Comparison of ENCODE assay signal across 8 mouse cellular contexts in the genomic region with DNA sequence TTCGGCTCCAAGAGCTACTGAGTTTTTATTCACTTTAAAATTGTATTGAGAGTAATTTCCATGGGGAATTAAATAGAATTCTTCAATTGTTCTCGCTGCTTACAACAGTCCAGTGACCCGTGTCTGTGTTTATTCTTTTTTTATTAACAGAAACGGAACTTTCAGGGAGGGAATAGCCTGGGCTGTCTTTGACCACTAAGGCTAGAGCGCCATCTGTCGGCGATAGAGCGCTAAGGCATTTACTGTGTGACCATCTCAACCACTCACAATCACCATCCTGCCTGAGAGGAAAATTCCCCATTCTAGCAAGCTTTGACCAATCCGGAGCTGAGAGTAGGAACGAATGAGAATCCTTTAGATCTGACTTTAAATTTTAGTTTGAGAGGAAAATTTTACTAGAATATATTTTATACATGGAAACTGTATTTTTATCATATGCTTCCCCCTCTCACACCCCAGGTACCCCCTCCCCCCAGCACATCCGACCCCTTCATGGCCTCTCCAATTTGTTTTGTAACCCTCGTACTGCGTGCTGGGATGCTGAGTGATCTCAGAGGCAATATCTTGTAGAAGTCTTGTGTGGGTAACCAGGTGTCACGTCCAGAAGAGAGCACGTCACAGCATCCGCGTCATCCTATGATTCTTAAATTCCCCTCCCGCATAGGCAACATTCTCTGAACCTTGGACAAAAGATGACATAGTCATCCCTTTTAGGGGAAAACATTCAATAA.
DNase-seq lines count a peak whose midpoint lies in the region; ATAC-seq and TF ChIP-seq lines count a peak whose summit lies in the region.

No protein-coding gene starts in this region.

- H3K36me3 ChIP-seq in C2C12 (ENCODE audit: control insufficient read depth, insufficient read depth), result no peaks in the 10 kb centered on the region
- no peaks in the 10 kb centered on the region for H3K36me3 ChIP-seq in embryonic facial prominence, embryonic 10.5 days (replicated peaks)
- H3K36me3 ChIP-seq in heart, embryonic 12.5 days, result no peaks in the 10 kb centered on the region
- no peaks in the 10 kb centered on the region for H3K36me3 ChIP-seq in kidney, postnatal 0 days (ENCODE audit: insufficient read depth, low read length)
- no peaks in the 10 kb centered on the region for H3K36me3 ChIP-seq in liver, embryonic 11.5 days (ENCODE audit: control insufficient read depth, insufficient read depth, low read length)

- no peaks in the 10 kb centered on the region for H3K27me3 ChIP-seq in C2C12 (ENCODE audit: control insufficient read depth, insufficient read depth, insufficient read length)
- no peaks in the 10 kb centered on the region for H3K27me3 ChIP-seq in embryonic facial prominence, embryonic 10.5 days (replicated peaks; ENCODE audit: low read depth, poor library complexity, severe bottlenecking)
- no peaks in the 10 kb centered on the region for H3K27me3 ChIP-seq in heart, embryonic 12.5 days (replicated peaks)
- no peaks in the 10 kb centered on the region for H3K27me3 ChIP-seq in kidney, postnatal 0 days (ENCODE audit: insufficient read depth, low read length)
- H3K27me3 ChIP-seq in liver, embryonic 11.5 days (replicated peaks; ENCODE audit: control insufficient read depth, insufficient read depth, low read length), result no peaks in the 10 kb centered on the region

- H3K9ac ChIP-seq in heart, embryonic 12.5 days, result no peak overlapping the region
- no peak overlapping the region for H3K9ac ChIP-seq in kidney, postnatal 0 days (ENCODE audit: low read depth, low read length)
- H3K9ac ChIP-seq in liver, embryonic 11.5 days (ENCODE audit: low read depth, low read length), result no peak overlapping the region

- no peak overlapping the region for H3K27ac ChIP-seq in embryonic facial prominence, embryonic 10.5 days (replicated peaks)
- H3K27ac ChIP-seq in heart, embryonic 12.5 days (ENCODE audit: poor library complexity, severe bottlenecking), result no peak overlapping the region
- no peak overlapping the region for H3K27ac ChIP-seq in kidney, postnatal 0 days
- no peak overlapping the region for H3K27ac ChIP-seq in liver, embryonic 11.5 days (ENCODE audit: low read depth, low read length)

- H3K9me3 ChIP-seq in embryonic facial prominence, embryonic 10.5 days, result no peaks in the 10 kb centered on the region
- H3K9me3 ChIP-seq in heart, embryonic 12.5 days (replicated peaks), result no peaks in the 10 kb centered on the region
- H3K9me3 ChIP-seq in kidney, postnatal 0 days (replicated peaks; ENCODE audit: low read length), result no peaks in the 10 kb centered on the region
- no peaks in the 10 kb centered on the region for H3K9me3 ChIP-seq in liver, embryonic 11.5 days (ENCODE audit: control insufficient read depth, low read length)

- no peaks in the 10 kb centered on the region for H3K79me3 ChIP-seq in C2C12 (ENCODE audit: low read depth)

- TF ChIP-seq CTCF in C2C12 (IDR thresholded peaks at IDR 0.05; ENCODE audit: control insufficient read depth, insufficient read depth, insufficient read length), result peak; percentile 56
- TF ChIP-seq CTCF in kidney, postnatal 0 days (IDR thresholded peaks at IDR 0.05; ENCODE audit: low read depth), result peak; percentile 92

- H3K79me2 ChIP-seq in C2C12 (ENCODE audit: control insufficient read depth, insufficient read depth), result no peaks in the 10 kb centered on the region

- no peaks in the 10 kb centered on the region; the same call in 1 of the 2 replicates for H3K4me1 ChIP-seq in embryonic facial prominence, embryonic 10.5 days
- H3K4me1 ChIP-seq in heart, embryonic 12.5 days (replicated peaks), result 0 out of 2 replicates have a peak, but pooled peaks cover 4% of the 10 kb centered on the region
- no peaks in the 10 kb centered on the region for H3K4me1 ChIP-seq in kidney, postnatal 0 days (replicated peaks; ENCODE audit: insufficient read depth, low read length)
- no peaks in the 10 kb centered on the region for H3K4me1 ChIP-seq in liver, embryonic 11.5 days (replicated peaks; ENCODE audit: control insufficient read depth, insufficient read depth, low read length)

- 48% methylated on average over 18 of the region's 18 CpGs for WGBS in embryonic facial prominence, embryonic 10.5 days
- WGBS in heart, embryonic 12.5 days, result 48% methylated on average over 18 of the region's 18 CpGs
- WGBS in kidney, postnatal 0 days, result 42% methylated on average over 18 of the region's 18 CpGs
- 44% methylated on average over 18 of the region's 18 CpGs for WGBS in liver, embryonic 11.5 days

- no peak overlapping the region for H3K4me2 ChIP-seq in heart, embryonic 12.5 days
- H3K4me2 ChIP-seq in kidney, postnatal 0 days (ENCODE audit: low read length), result peak overlapping the region; percentile 41; the same call in 1 of the 2 replicates
- H3K4me2 ChIP-seq in liver, embryonic 11.5 days, result no peak overlapping the region

- 0 out of 2 replicates have a peak, but pooled peaks have one; percentile 33 for ATAC-seq in heart, embryonic 12.5 days (ENCODE audit: insufficient number of reproducible peaks, low FRiP score)
- peak; percentile 81; the same call in 1 of the 2 replicates for ATAC-seq in kidney, postnatal 0 days (replicated peaks; ENCODE audit: low FRiP score, low read depth)
- ATAC-seq in liver, embryonic 11.5 days (replicated peaks; ENCODE audit: low FRiP score), result 0 out of 2 replicates have a peak, but pooled peaks have one; percentile 50

- DNase-seq in adrenal gland, postnatal 10 days, result peak; percentile 80
- peak; percentile 84 for DNase-seq in embryonic facial prominence, embryonic 10.5 days (ENCODE audit: low spot score)
- DNase-seq in kidney, postnatal 0 days (ENCODE audit: low spot score), result peak; percentile 93
- DNase-seq in liver, embryonic 11.5 days (ENCODE audit: low spot score), result no peak
- peak; percentile 37 to 56 for DNase-seq in natural killer cell, adult 2 months (ENCODE audit: low spot score in 2 of 2)
- DNase-seq in telencephalon, adult 2 months (ENCODE audit: low read depth, low spot score), result peak; percentile 53

- no peak overlapping the region for H3ac ChIP-seq in C2C12 (ENCODE audit: control insufficient read depth, insufficient read length, low read depth)

- H3K4me3 ChIP-seq in C2C12 (ENCODE audit: insufficient read depth, poor library complexity, severe bottlenecking), result no peak overlapping the region
- H3K4me3 ChIP-seq in embryonic facial prominence, embryonic 10.5 days, result no peak overlapping the region; the same call in 1 of the 2 replicates
- H3K4me3 ChIP-seq in heart, embryonic 12.5 days, result no peak overlapping the region
- H3K4me3 ChIP-seq in kidney, postnatal 0 days (replicated peaks; ENCODE audit: low read depth, low read length), result 0 out of 2 replicates have a peak overlapping the region, but pooled peaks have one; percentile 4
- H3K4me3 ChIP-seq in liver, embryonic 11.5 days (ENCODE audit: low read depth, low read length), result no peak overlapping the region

TF ChIP-seq in C2C12, 6 proteins besides CTCF, POLR2A, EP300 and RAD21:
- no peak for TF ChIP-seq MAX (IDR thresholded peaks at IDR 0.05)
- no peak for TF ChIP-seq USF1 (IDR thresholded peaks at IDR 0.05; ENCODE audit: low read depth)
- TF ChIP-seq FOSL1 (IDR thresholded peaks at IDR 0.05; ENCODE audit: insufficient read depth, low read length, poor library complexity, severe bottlenecking), result no peak
- TF ChIP-seq CEBPB (IDR thresholded peaks at IDR 0.05; ENCODE audit: low read depth), result no peak
- no peak for TF ChIP-seq MYOG (IDR thresholded peaks at IDR 0.05; ENCODE audit: control insufficient read depth, extremely low read depth, insufficient read length)
- no peak for TF ChIP-seq MYOD1 (IDR thresholded peaks at IDR 0.05; ENCODE audit: control insufficient read depth, insufficient read length, low read depth)
